Mouse (Mus musculus) G1E (cell line): ENCODE measurements at regions not wholly inside any gene's neighbourhood (a gene's known extent, or its start where the extent isn't known, plus 50 kb on each side); places are given as distances from the start of the nearest gene placed in this dataset.

Experiments
- CTCF ChIP-seq: IDR thresholded peaks from 2 replicates; pipeline ENCODE4 v1.5.1; 2012; ENCODE audit warnings: low read depth, low read length, inconsistent platforms, mixed read lengths
- GATA1 ChIP-seq: IDR thresholded peaks from 2 replicates; pipeline ENCODE4 v1.6.1; 2012; ENCODE audit warnings: borderline replicate concordance, low read length, inconsistent platforms, mixed read lengths
- GATA2 ChIP-seq: IDR thresholded peaks from 2 replicates; pipeline ENCODE4 v1.6.1; 2012; ENCODE audit warnings: low read depth, low read length, inconsistent platforms, borderline replicate concordance
- POLR2AphosphoS5 ChIP-seq: IDR thresholded peaks from 2 replicates; pipeline ENCODE4 v1.6.1; 2012; ENCODE audit warnings: low read depth, low read length, inconsistent platforms; ENCODE audit not compliant: insufficient replicate concordance
- TAL1 ChIP-seq: conservative IDR thresholded peaks from 2 replicates; pipeline ENCODE4 v1.6.1; 2012; ENCODE audit warnings: low read depth, low read length, inconsistent platforms, mixed read lengths

DNA sequence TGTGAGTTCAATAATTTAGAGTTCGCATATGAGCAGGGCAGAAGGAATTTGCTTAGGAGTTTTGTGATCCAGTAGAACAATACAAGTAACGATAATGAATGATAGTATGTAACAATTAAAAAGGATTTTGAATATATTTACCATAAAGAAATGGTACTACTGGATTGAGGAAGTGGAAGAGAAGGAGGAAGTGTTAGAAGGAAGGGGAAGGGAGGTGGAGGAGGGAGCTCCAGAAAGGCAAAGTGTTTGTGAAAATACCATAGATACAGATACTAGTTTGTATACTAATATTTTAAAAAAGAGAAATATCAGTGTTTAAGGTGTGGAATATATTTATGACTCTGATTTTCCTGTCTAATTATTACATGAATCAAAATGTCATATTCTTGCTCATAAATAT lies 579.2 kb upstream of the Gje1 start:
- TF ChIP-seq CTCF: no peak
- no peak for TF ChIP-seq TAL1
- no peak for TF ChIP-seq POLR2AphosphoS5
- no peak for TF ChIP-seq GATA1
- TF ChIP-seq GATA2: no peak
